Mouse (Mus musculus) adipocyte (in vitro differentiated cells): Measurements from ENCODE around the gene Hadh.
A peak's percentile ranks its signal among the peaks of the same experiment; 100 is the strongest.

ENCODE experiments used
- DNase-seq: peaks from one replicate; pipeline ENCODE4 v3.0.0-alpha.2; 2016; ENCODE audit warnings: low spot score

Hadh gene

GRCm38 (mm10) chr3:131218636-131219390, 53.1 kb downstream of the Hadh start:
- DNase-seq = no peak

GRCm38 (mm10) chr3:131214841-131215240, 57.1 kb downstream of the Hadh start:
- peak; percentile 18 for DNase-seq

- DNase-seq = no peak
Measured at GRCm38 (mm10) chr3:131214060-131214658, 57.7 kb downstream of the Hadh start.

GRCm38 (mm10) chr3:131212200-131212599, 59.7 kb downstream of the Hadh start:
- DNase-seq = no peak

- no peak for DNase-seq
Measured at GRCm38 (mm10) chr3:131208265-131208891, 63.5 kb downstream of the Hadh start.

GRCm38 (mm10) chr3:131207846-131208245, 64.1 kb downstream of the Hadh start:
- DNase-seq = no peak

GRCm38 (mm10) chr3:131202311-131202710, 69.6 kb downstream of the Hadh start:
- peak; percentile 18 for DNase-seq

- no peak for DNase-seq
Measured at GRCm38 (mm10) chr3:131199590-131200288, 72.2 kb downstream of the Hadh start.

GRCm38 (mm10) chr3:131198991-131199390, 72.9 kb downstream of the Hadh start:
- DNase-seq = no peak

GRCm38 (mm10) chr3:131196507-131197019, 75.3 kb downstream of the Hadh start:
- no peak for DNase-seq

GRCm38 (mm10) chr3:131196050-131196449, 75.9 kb downstream of the Hadh start:
- no peak for DNase-seq

GRCm38 (mm10) chr3:131191454-131191853, 80.4 kb downstream of the Hadh start:
- DNase-seq = peak; percentile 26

GRCm38 (mm10) chr3:131190671-131191367, 81.1 kb downstream of the Hadh start:
- DNase-seq = no peak

GRCm38 (mm10) chr3:131190239-131190638, 81.7 kb downstream of the Hadh start:
- no peak for DNase-seq

GRCm38 (mm10) chr3:131186193-131186592, 85.7 kb downstream of the Hadh start:
- no peak for DNase-seq
